Mouse (Mus musculus) embryonic facial prominence, embryonic 13.5 days (tissue): ENCODE results near the gene Gm49358. TPM values are rescaled to one million over a fixed set of nuclear protein-coding genes. Genes with fewer than 3 reads are reported as not detected.

Experiments used
- ATAC-seq: fragments of 200-750 bp; cut with Nextera tagmentation; 2 replicates; pipeline ENCODE4 v1.8.0; 2017; ENCODE audit warnings: low read depth; ENCODE audit not compliant: insufficient number of reproducible peaks, insufficient read depth, low FRiP score, low TSS enrichment
- H3K27ac ChIP-seq: fragments of 300-500 bp; sonication (generic); 2 replicates; pipeline ENCODE4 v1.5.1; 2015; ENCODE audit warnings: moderate library complexity, mild to moderate bottlenecking, inconsistent platforms
- H3K27me3 ChIP-seq: fragments of 300-500 bp; sonication (generic); 2 replicates; pipeline ENCODE4 v1.6.1; 2015; ENCODE audit warnings: mild to moderate bottlenecking, inconsistent platforms
- H3K36me3 ChIP-seq: fragments of 300-500 bp; sonication (generic); 2 replicates; pipeline ENCODE4 v1.6.1; 2015; ENCODE audit warnings: mild to moderate bottlenecking, inconsistent platforms
- H3K4me1 ChIP-seq: fragments of 300-500 bp; sonication (generic); 2 replicates; pipeline ENCODE4 v1.6.1; 2015; ENCODE audit warnings: inconsistent platforms
- H3K4me2 ChIP-seq: fragments of 300-500 bp; sonication (generic); 2 replicates; pipeline ENCODE4 v1.6.1; 2015; ENCODE audit warnings: moderate library complexity, mild to moderate bottlenecking, inconsistent platforms
- H3K4me3 ChIP-seq: fragments of 300-500 bp; sonication (generic); 2 replicates; pipeline ENCODE4 v1.5.1; 2015; ENCODE audit warnings: mild to moderate bottlenecking, inconsistent platforms
- H3K9ac ChIP-seq: fragments of 300-500 bp; sonication (generic); 2 replicates; pipeline ENCODE4 v1.6.1; 2015; ENCODE audit warnings: mild to moderate bottlenecking, inconsistent platforms
- H3K9me3 ChIP-seq: fragments of 300-500 bp; sonication (generic); 2 replicates; pipeline ENCODE4 v1.6.1; 2016; ENCODE audit warnings: inconsistent platforms
- WGBS: fragments of 180-500 bp; shearing (Covaris S2); methylation state at CpG from one replicate; pipeline ENCODE4 v1.1.7; 2015; ENCODE audit warnings: mixed read lengths; 5-methylcytosine and 5-hydroxymethylcytosine counted together
- polyA plus RNA-seq: library from polyadenylated mRNA; unstranded; fragments of >200 nt; fragmentation: Nextera tagmentation; extraction: Ambion mirVana; gene quantifications from 2 replicates; pipeline ENCODE4 v1.2.1, GENCODE M21; 2015

The Gm49358 gene
- polyA plus RNA-seq, 1 experiment from 2014 or later: not detected

DNA sequence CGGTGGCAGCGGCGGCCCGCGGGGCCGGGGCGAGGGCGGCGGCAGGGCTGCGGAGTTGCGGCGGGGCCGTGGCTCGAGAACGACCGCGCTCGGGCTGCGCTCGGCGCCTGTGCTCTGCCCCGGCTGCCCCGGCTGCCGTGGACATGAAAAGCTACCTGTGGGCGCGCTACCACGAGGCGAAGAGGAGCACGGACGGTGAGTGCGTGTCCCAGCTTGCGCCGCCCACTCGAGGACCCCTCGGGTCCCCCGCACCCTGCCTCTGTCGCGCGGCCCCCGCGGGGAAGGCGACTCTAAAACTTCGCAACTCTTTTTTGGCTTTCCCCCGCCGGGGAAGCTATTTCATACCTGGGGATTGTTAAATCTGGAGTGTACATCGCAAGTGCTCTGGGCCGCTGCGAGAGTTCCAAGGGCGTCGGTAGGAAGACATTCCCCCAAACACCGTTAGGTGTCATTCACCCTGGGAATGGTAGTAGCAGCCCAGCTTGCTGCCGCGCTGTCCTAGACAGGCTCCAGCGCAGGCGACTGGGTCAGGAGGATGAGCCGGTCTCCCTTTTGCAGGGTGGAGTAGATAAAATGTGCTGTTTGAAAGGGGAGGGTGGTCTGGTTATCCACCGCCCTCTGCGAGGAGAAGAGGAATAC, 15.5 kb downstream of the Gm49358 start:
- peak overlapping the region; percentile 39; the same call in 1 of the 2 replicates for H3K27ac ChIP-seq
- H3K4me3 ChIP-seq: peak overlapping the region; percentile 69
- H3K4me1 ChIP-seq: peaks cover 18% of the 10 kb centered on the region; the same call in 1 of the 2 replicates
- WGBS: under 1% methylated on average over 57 of the region's 58 CpGs
- H3K36me3 ChIP-seq: no peaks in the 10 kb centered on the region
- H3K4me2 ChIP-seq: peak overlapping the region; percentile 97
- peak overlapping the region; percentile 82 for H3K9ac ChIP-seq
- peaks cover 9% of the 10 kb centered on the region; the same call in 1 of the 2 replicates for H3K27me3 ChIP-seq
- no peak; the same call in 1 of the 2 replicates for ATAC-seq
- no peaks in the 10 kb centered on the region for H3K9me3 ChIP-seq

DNA sequence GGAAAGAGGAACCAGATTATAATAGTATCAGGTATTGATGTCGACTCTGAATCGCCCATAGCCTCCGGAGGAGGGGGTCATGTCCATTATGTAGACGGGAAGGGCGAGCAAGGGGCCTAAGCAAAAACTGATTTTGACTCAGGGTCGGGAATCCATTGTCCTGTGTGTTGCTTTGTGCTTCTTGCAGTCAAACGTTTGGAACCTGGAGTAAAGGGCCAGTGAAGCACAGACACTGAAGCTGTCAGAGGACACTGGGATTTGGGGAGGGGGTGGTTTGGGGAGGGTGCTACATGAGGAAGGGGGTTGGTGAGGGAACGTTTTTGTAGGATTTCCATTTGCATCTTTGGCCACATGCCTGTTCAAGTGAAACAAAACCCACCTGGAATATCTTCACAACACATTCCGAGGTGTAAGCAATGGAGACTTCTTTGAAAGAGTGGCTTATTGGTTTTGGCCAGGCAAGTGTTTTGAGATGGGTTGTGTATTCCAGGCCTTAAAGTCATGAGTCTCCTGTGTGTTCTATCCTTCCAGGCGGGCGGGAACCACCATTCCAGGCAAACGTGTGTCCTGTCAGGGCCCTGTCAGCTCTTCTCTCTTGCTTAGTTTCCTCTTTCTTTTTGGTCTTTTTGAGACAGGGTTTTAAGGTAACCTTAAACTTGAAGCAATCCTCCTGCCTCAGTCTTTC, 16.2 kb downstream of the Gm49358 start:
- Histone ChIP-seq H3K9ac (peak overlapping the region; percentile 82), H3K36me3 (no peaks in the 10 kb centered on the region), H3K9me3 (no peaks in the 10 kb centered on the region), H3K4me2 (peak overlapping the region; percentile 97), H3K27me3 (peaks cover 9% of the 10 kb centered on the region; the same call in 1 of the 2 replicates), H3K4me1 (peaks cover 18% of the 10 kb centered on the region; the same call in 1 of the 2 replicates), H3K4me3 (peak overlapping the region; percentile 69), H3K27ac (no peak overlapping the region)
- WGBS: 17% methylated on average over 12 of the region's 12 CpGs
- no peak for ATAC-seq

DNA sequence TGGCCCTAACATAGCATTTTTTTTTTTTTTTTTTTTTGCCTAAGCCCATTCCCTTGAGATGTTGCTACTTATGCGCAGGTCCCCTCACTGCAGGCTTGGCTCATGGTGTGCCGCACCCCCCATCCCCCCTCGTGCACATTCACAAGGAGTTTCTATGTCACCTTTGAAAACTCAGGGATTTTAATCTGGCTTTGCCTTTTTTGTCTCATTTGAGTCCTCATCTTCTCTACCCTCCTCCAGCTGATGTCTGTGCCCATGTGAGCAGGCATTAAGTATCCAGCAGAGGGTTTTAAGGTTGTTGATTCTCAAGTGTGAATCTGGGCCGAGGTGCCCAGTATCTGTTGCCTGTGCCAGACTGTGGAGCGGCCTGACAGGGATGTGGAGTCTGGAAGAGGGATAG, 17.9 kb downstream of the Gm49358 start:
- Histone ChIP-seq H3K9ac (no peak overlapping the region), H3K27ac (no peak overlapping the region), H3K36me3 (no peaks in the 10 kb centered on the region), H3K4me1 (peaks cover 18% of the 10 kb centered on the region; the same call in 1 of the 2 replicates), H3K9me3 (no peaks in the 10 kb centered on the region), H3K4me2 (0 out of 2 replicates have a peak overlapping the region, but pooled peaks have one; percentile 12), H3K4me3 (no peak overlapping the region), H3K27me3 (peaks cover 9% of the 10 kb centered on the region; the same call in 1 of the 2 replicates)
- no peak for ATAC-seq
- 33% methylated on average over 5 of the region's 5 CpGs for WGBS

DNA sequence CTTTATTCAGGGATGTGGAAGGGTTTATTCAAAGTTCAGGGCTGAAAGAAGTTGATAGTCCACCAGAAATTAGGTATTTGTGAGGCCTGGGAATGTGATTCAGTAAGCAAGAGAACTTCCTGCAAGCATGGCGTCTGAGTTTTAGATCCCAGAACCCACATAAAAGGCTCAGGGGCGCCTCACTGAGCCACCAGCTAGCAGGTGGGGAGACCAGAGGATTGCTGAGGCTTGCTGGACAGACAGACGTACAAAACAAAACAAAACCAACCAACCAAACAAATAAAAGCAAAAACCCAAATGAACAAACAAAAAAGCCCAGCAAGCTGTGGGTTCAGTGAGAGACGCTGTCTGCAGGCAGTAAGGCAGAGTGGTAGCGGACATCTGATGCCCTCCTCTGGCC, 18.9 kb downstream of the Gm49358 start:
- Histone ChIP-seq H3K27ac (no peak overlapping the region), H3K9me3 (no peaks in the 10 kb centered on the region), H3K4me2 (no peak overlapping the region), H3K4me3 (no peak overlapping the region), H3K4me1 (peaks cover 18% of the 10 kb centered on the region), H3K27me3 (peaks cover 9% of the 10 kb centered on the region; the same call in 1 of the 2 replicates), H3K36me3 (no peaks in the 10 kb centered on the region), H3K9ac (0 out of 2 replicates have a peak overlapping the region, but pooled peaks have one; percentile 21)
- ATAC-seq: no peak
- 45% methylated on average over 5 of the region's 5 CpGs for WGBS

DNA sequence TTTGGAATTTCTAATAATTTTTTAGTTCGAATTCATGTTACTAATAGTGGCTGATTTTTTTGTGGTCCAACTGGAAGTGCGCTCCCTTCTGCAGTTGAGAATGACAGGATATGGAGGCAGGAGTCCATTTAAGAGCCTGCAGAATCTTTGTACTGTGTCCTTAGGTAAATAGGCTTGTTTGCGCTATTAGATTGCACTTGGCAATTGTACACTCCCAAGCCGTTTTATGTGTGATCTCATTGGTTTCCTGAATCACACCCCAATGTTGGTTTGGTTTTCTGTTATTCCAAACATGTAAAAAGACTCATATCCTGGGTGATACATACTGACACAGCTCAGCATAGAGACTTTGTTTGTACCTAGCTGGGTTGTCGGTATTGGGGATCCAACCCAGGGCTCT, 19.8 kb downstream of the Gm49358 start:
- no peak overlapping the region for H3K9ac ChIP-seq
- peaks cover 9% of the 10 kb centered on the region; the same call in 1 of the 2 replicates for H3K27me3 ChIP-seq
- no peak overlapping the region for H3K27ac ChIP-seq
- H3K4me3 ChIP-seq: no peak overlapping the region
- H3K4me2 ChIP-seq: no peak overlapping the region
- no peaks in the 10 kb centered on the region for H3K36me3 ChIP-seq
- 83% methylated on average over 5 of the region's 5 CpGs for WGBS
- H3K4me1 ChIP-seq: peaks cover 21% of the 10 kb centered on the region
- H3K9me3 ChIP-seq: no peaks in the 10 kb centered on the region
- no peak for ATAC-seq

DNA sequence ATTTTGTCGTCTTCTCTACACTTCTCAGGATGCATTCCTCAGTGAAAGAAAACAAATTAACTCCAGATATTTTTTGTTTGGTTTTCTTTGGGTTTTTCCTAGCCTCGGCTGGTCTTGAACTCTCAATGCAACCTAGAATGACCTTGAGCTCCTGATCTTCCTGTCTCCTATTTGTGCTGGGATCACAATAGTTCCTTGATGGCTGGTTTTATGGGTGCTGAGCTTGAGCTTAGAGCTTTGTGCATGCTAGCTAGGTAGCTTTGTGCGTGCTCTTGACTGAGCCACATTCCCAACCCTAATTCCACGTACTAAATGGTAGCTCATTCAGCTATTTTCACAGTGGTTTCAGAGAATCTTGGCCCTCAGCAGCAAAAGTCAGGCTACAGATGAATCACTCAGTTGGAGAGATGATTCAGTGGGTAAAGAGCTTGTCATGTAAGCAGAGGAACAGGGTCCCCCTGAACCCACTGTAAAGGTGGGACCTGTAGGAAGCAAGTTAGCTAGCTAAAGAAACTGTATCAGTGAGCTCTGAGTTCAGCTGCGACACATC, 20.4 kb downstream of the Gm49358 start:
- WGBS: 72% methylated on average over 5 of the region's 5 CpGs
- peaks cover 21% of the 10 kb centered on the region for H3K4me1 ChIP-seq

DNA sequence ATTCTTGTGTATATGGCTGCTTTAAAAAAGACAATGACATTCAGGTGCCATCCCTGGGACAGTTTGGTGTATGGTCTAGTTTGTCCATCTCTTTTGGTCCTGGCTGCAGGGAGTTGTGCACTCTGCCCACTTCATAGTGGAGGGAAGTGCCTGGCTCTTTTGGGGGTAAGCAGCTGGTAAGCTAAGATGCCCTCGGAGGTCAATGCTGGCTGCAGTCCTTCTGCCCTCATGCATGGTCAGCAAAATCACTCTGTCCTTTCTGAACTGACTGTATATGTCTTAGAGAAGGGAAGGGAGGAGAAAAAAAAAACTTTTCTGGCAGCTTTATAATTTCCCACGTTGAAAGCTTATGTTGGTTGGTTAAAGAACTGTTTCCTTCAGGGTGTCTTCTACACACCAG, 21.6 kb downstream of the Gm49358 start:
- peaks cover 12% of the 10 kb centered on the region for H3K4me1 ChIP-seq
- ATAC-seq: no peak
- H3K36me3 ChIP-seq: no peaks in the 10 kb centered on the region
- 79% methylated on average over 2 of the region's 2 CpGs for WGBS
- no peak overlapping the region for H3K27ac ChIP-seq
- H3K27me3 ChIP-seq: no peaks in the 10 kb centered on the region; the same call in 1 of the 2 replicates
- no peak overlapping the region for H3K4me3 ChIP-seq
- H3K9me3 ChIP-seq: no peaks in the 10 kb centered on the region
- H3K4me2 ChIP-seq: no peak overlapping the region
- H3K9ac ChIP-seq: no peak overlapping the region

More for the DNA sequence above, 20.4 kb downstream of the Gm49358 start:
- H3K9me3 ChIP-seq: no peaks in the 10 kb centered on the region
- no peaks in the 10 kb centered on the region for H3K36me3 ChIP-seq
- H3K9ac ChIP-seq: no peak overlapping the region
- H3K4me3 ChIP-seq: no peak overlapping the region
- H3K4me2 ChIP-seq: no peak overlapping the region
- peaks cover 9% of the 10 kb centered on the region; the same call in 1 of the 2 replicates for H3K27me3 ChIP-seq
- ATAC-seq: no peak
- no peak overlapping the region for H3K27ac ChIP-seq

DNA sequence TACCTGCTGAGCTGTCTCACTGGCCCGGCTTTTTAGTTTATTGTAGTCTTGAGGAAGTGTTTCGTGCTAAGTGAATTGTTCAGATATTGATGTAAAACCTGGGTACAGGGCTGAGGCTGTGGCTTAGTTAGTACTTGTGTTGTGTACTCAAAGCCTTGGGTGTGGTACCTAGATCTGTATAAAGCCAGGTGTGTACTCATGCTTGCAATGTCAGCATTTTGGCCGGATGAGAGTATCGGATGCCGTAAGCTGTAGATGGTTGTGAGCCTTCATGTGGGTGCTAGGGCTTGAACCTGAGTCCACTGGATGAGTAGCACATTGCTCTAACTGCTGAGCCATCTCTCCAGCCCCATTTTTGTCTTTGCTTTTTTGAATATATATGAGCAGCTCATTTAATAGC, 22.3 kb downstream of the Gm49358 start:
- ATAC-seq: no peak
- Histone ChIP-seq H3K4me1 (peaks cover 15% of the 10 kb centered on the region), H3K36me3 (no peaks in the 10 kb centered on the region), H3K4me2 (no peak overlapping the region), H3K9ac (no peak overlapping the region), H3K27me3 (no peaks in the 10 kb centered on the region), H3K4me3 (no peak overlapping the region), H3K9me3 (no peaks in the 10 kb centered on the region), H3K27ac (no peak overlapping the region)
- 94% methylated on average over 5 of the region's 5 CpGs for WGBS

DNA sequence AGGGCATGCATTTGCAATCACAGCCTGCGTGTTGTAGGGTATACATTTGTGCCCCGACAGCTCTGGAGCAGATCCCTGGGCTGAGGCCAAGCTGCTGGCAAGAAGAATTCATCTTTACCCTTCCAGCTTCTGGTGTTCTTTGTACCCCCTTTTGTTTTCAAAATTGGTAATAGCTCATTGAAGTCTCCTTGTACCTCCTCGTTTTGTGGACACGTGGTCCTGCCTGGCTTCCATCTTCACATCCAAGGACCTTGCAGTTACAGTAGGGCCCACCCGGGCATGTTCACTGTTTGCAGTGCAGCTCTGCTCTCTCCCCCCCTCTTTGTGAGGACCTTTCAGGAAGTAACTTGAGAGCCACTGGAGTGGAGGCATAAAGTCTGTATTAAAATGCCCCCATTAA, 24.4 kb downstream of the Gm49358 start:
- Histone ChIP-seq H3K4me3 (no peak overlapping the region), H3K4me2 (no peak overlapping the region), H3K4me1 (peaks cover 18% of the 10 kb centered on the region; the same call in 1 of the 2 replicates), H3K9ac (no peak overlapping the region), H3K9me3 (no peaks in the 10 kb centered on the region), H3K27me3 (no peaks in the 10 kb centered on the region), H3K36me3 (no peaks in the 10 kb centered on the region), H3K27ac (no peak overlapping the region)
- 39% methylated on average over 5 of the region's 5 CpGs for WGBS
- ATAC-seq: no peak

DNA sequence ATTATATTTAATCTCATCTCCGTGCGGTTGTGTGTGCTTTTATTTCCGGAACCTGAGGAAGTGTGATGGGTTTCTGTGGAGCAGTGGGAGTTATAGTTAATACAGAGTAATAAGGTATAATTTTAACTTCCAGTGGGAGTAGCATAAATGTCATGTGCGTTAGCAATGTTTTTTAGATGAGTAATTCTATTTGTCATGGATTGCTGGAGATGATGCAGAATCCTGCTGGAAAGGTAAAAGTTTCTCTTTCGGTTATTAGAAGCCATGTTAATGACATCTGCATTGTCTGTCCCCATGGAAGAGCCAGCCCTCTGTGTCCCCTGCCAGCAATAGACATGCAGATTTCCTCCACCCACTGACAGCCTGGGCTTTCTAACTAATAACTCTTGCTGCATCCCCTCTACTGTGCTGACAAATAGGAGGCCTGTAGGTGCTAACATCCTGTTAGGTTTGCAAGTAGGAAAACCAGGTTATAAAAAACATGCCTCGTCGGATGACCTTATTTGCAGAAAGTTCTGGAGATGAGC, 25.4 kb downstream of the Gm49358 start:
- WGBS: 76% methylated on average over 7 of the region's 7 CpGs
- Histone ChIP-seq H3K4me2 (no peak overlapping the region), H3K4me1 (peaks cover 18% of the 10 kb centered on the region; the same call in 1 of the 2 replicates), H3K27me3 (no peaks in the 10 kb centered on the region), H3K27ac (no peak overlapping the region), H3K9me3 (no peaks in the 10 kb centered on the region), H3K9ac (no peak overlapping the region), H3K36me3 (no peaks in the 10 kb centered on the region), H3K4me3 (no peak overlapping the region)
- ATAC-seq: no peak

DNA sequence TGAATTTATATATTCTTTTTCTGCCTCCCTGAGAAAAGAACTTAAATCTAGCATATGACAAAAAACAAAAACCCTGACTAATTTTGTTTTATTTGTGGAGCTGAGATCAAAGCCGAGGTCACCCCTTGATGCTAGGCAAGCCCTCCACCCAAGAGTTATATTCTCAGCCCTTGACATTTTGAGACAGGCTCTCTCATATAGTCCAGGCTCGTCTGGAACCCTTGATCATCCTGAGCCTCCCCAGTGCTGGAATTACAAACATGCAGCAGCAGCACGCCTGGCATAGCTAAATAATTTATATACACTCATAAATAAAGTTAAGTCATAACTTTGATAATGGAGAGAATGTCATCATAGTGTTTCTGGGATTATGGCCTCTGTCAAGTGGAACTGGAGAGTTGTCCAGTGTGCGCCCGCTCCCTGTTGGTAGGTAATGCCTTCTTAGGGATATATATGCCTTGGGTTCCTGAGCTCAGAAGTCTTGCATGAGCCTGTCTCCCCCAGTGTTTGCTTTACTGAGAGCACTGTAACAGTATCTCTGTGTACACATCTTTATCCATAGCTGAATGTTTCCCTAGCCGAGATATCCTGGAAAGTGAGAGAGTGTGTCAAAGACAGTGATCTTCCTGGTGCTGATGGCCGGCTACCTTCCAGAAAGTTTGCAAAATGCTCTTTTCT, 27.9 kb downstream of the Gm49358 start:
- H3K4me1 ChIP-seq: peaks cover 18% of the 10 kb centered on the region; the same call in 1 of the 2 replicates
- ATAC-seq: no peak
- no peaks in the 10 kb centered on the region for H3K9me3 ChIP-seq
- H3K27ac ChIP-seq: no peak overlapping the region
- no peak overlapping the region for H3K4me3 ChIP-seq
- H3K9ac ChIP-seq: no peak overlapping the region
- no peaks in the 10 kb centered on the region for H3K36me3 ChIP-seq
- H3K27me3 ChIP-seq: no peaks in the 10 kb centered on the region
- WGBS: 67% methylated on average over 7 of the region's 7 CpGs
- H3K4me2 ChIP-seq: no peak overlapping the region
